Mouse (Mus musculus) gastrocnemius, postnatal 10 days (tissue): ENCODE data around the gene Hist1h4m. TPM values are rescaled to one million over a fixed set of nuclear protein-coding genes. Genes with fewer than 3 reads are reported as not detected.
"Not testable (repeated sequence)": the region's sequence is repeated elsewhere in the genome, so short reads cannot be mapped to it uniquely, and the experiment has no call there.

Experiments used
- DNase-seq: peaks from one replicate; pipeline ENCODE4 v3.0.0; 2021; ENCODE audit warnings: mixed read lengths
- microRNA-seq, 2 experiments: library from miRNA; unstranded; fragments of <30 nt; microRNA quantifications; one replicate each; pipeline ENCODE4 v1.2.0; 2021
- total RNA-seq, 2 experiments: library from RNA; stranded (reverse); gene quantifications; 2 replicates each; pipeline ENCODE4 v1.2.3; 2021

Hist1h4m gene
- total RNA-seq, 2 experiments from 2014 or later, result 345 to 353 TPM

DNA sequence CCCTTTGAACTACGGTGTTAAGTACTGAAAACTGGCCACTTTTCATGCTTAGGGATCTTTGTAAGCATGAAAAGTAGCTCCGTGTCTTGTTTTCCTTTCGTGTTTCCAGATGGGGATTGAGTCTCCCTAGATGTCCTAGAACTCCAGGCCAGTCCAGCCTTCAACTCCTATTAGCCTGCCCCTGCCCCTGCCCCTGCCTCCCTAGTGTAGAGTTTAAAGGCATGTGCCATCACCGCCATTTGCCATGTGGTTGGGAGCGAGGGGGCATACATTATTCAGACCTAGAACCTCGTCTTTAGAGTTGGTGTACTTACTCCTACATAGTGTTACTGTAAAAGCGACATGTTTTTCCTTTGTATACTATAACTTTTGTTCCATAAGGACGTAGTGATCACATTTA is 472 bp upstream of the Hist1h4m start:
- not testable (repeated sequence) for DNase-seq

- DNase-seq, result not testable (repeated sequence)
These were observed 546 bp downstream of the Hist1h4m start for GRCm38 (mm10) chr13:21812092-21812491.

DNA sequence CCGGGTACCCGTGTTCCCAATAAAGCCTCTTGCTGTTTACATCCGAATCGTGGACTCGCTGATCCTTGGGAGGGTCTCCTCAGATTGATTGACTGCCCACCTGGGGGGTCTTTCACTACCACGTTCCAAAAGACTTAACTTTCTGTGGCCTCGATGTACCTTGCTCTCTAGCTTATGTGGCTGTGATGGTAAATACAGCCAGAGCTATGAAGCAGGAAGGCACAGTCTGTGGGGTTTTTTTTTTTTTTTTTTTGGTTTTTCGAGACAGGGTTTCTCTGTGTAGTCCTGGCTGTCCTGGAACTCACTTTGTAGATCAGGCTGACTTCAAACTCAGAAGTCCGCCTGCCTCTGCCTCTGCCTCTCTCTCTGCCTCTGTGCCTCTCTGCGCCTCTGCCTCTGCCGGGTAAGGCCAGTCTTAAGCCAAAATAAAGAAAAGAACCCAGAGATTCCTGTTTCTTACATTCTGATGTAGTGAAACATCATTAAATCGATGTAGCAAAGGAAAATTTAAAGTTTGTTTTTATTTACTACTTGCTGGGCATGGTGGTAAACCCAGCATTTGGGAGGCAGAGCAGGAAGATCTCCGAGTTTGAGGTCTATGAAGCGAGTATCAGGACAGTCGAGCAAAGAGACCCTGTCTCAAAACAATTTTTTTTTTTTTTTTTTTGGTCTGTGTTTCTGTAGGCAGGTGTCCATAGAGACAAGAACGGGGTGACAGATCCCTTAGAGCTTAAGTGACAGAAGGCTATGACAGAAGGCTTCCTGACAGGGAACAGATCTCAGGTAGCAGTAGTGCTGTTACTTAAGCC is 8.7 kb downstream of the Hist1h4m start:
- DNase-seq, result not testable (repeated sequence)

DNA sequence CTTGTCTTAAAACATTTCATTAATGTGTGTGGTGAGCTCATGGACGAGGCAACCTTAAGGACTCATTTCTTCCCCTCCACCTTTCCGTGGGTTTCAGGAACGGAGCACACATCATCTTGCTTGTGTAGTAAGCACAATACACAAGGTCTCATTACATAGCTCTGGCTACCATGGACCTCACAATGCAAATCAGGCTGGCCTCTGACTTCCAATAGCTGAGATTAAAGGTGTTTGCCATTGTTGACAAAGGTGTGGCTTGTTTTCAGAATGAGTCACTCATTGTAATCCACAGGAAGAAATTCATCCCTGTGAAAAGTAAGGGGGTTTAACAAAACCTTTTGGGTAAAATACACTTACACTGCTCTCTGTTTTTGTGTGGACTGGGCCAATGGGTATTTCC is 17.0 kb downstream of the Hist1h4m start:
- no peak for DNase-seq

DNA sequence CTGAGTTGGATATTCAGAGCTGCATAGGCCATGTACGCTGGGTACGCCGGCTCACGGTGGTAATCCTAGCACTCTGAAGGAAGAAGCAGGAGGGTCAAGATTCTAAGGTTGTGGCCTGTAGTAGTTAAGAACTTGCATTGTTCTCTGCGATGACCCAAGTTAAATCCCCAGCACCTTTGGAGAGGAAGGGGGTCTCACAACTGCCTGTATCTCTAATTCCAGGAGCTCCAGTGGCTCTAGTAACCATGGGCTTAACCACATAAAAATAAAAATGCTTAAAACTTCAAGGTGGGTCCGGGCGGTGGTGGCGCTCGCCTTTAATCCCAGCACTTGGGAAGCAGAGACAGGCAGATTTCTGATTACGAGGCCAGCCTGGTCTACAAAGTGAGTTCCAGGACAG is 18.8 kb downstream of the Hist1h4m start:
- no peak for DNase-seq

GRCm38 (mm10) chr13:21831418-21832394 is 20.2 kb downstream of the Hist1h4m start, which contains the start of gene Hist1h4n:
TSS of gene Hist1h4n (minus strand) at chr13:21832196.
- not testable (repeated sequence) for DNase-seq

GRCm38 (mm10) chr13:21833461-21833860 is 21.9 kb downstream of the Hist1h4m start, which contains the start of the genes Hist1h2ap and Hist1h2br:
TSS of gene Hist1h2ap (minus strand) at chr13:21833507.
TSS of gene Hist1h2br (plus strand) at chr13:21833743.
- DNase-seq, result not testable (repeated sequence)

DNA sequence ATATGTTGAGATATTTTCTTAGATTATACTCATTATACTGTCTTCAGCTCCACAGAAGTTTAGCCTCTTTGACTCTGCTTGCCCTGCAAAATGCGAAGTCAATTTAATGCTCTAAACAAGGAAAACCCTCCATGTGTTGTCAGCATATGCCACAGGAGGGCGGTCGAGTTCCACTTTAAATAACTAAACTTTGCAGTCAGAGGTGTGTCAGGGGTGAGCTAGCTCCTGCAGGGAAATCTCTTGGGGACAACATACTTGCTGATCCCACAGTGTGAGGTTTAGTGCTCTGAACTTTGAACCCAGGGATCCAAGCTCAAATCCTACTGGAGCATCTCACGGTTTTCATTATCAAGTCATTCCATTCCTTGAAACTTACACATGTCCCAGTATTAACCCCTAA is 29.0 kb downstream of the Hist1h4m start:
- DNase-seq, result not testable (repeated sequence)

GRCm38 (mm10) chr13:21846356-21846755 is 34.8 kb downstream of the Hist1h4m start:
- DNase-seq, result not testable (repeated sequence)

- no peak for DNase-seq
These were observed 36.3 kb downstream of the Hist1h4m start for GRCm38 (mm10) chr13:21847883-21848282.

GRCm38 (mm10) chr13:21850696-21851095 is 39.1 kb downstream of the Hist1h4m start:
- DNase-seq, result not testable (repeated sequence)

- DNase-seq, result peak; percentile 29
These were observed 40.8 kb downstream of the Hist1h4m start for GRCm38 (mm10) chr13:21852215-21852945.

DNA sequence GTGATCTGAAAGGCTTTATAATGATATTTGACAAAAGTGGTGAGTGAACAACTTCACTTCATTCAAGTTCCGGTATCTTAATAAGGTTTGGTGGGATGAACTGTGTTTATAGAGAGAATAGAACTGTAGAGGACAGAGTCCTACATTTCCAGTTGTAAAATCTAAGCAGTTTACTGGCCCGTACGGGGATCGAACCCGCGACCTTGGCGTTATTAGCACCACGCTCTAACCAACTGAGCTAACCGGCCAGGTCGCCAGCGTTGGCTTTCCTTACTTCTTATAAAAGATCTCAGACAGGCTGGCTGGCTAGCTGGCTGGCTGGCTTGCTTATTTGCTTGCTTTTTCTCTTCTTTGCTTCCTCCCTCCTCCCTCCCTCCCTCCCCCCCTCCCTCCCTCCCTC is 43.6 kb downstream of the Hist1h4m start:
- DNase-seq, result no peak

- no peak for DNase-seq
These were observed 44.2 kb downstream of the Hist1h4m start for GRCm38 (mm10) chr13:21855698-21856162.

DNA sequence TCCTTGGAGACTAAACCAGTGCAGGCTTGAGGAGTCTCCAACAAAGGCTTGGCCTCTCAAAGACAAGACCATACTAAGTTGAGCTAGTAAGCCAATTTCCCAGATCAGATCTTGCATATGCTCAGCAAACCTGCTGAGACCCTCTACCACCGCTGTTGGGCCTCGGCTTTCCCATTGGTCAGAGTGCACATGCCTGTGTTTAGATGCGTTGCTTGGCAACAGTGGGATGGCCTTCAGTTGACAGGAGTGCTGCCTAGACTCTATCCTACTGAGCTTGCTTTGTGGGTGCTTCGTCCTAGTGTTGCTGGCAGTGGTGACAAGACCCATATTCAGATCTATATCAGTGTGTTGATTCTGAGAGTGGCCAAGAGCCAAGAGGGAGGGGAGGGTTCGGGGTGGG is 50.1 kb downstream of the Hist1h4m start:
- DNase-seq, result no peak

Small RNA genes lying within 50 kb of the gene (microRNA-seq; reads per million reads assigned to microRNA genes)
- gene Gm19658, result 0 reads per million in 2 experiments
- gene Gm44346, result 0 reads per million in 2 experiments
- 0 reads per million in 2 experiments for gene Gm44466

Other genes with a start within 250 kb of the Hist1h4m start
- gene Olfr1364, start 230.0 kb upstream of the Hist1h4m start, total RNA-seq, result not detected
- gene Olfr1362, start 197.7 kb upstream of the Hist1h4m start, total RNA-seq, result not detected
- not detected for gene Olfr11, start 169.2 kb upstream of the Hist1h4m start, total RNA-seq
- not detected for gene Olfr1361, start 148.4 kb upstream of the Hist1h4m start, total RNA-seq
- gene Olfr1360, start 134.3 kb upstream of the Hist1h4m start, total RNA-seq, result not detected
- gene Olfr1359, start 113.6 kb upstream of the Hist1h4m start, total RNA-seq, result not detected
- 100 to 1,000 TPM; 184 to 186 TPM for gene Hist1h2bl, start 95.6 kb upstream of the Hist1h4m start, total RNA-seq
- 100 to 1,000 TPM; 125 TPM for gene Hist1h2ai, start 95.3 kb upstream of the Hist1h4m start, total RNA-seq
- gene Hist1h3h, start 94.1 kb upstream of the Hist1h4m start, total RNA-seq, result 100 to 1,000 TPM; 240 to 265 TPM
- 10 to 100 TPM; 50.7 to 68.7 TPM for gene Hist1h2bm, start 89.7 kb upstream of the Hist1h4m start, total RNA-seq
- 10 to 100 TPM; 32.2 to 32.7 TPM for gene Hist1h4j, start 76.7 kb upstream of the Hist1h4m start, total RNA-seq
- 100 to 1,000 TPM; 439 to 508 TPM for gene Hist1h4k, start 61.2 kb upstream of the Hist1h4m start, total RNA-seq
- 10 to 100 TPM; 71.7 to 78.9 TPM for gene Hist1h2ak, start 57.9 kb upstream of the Hist1h4m start, total RNA-seq
- 100 to 1,000 TPM in 1 of 2 experiments, 10 to 100 TPM in 1; 94.7 to 110 TPM for gene Hist1h2bn, start 57.6 kb upstream of the Hist1h4m start, total RNA-seq
- 100 to 1,000 TPM; 122 to 129 TPM for gene Hist1h1b, start 31.1 kb upstream of the Hist1h4m start, total RNA-seq
- 100 to 1,000 TPM; 199 to 235 TPM for gene Hist1h3i, start 28.4 kb upstream of the Hist1h4m start, total RNA-seq
- gene Hist1h2an, start 24.5 kb upstream of the Hist1h4m start, total RNA-seq, result 10 to 100 TPM; 37.8 to 38.8 TPM
- gene Hist1h2bp, start 24.3 kb upstream of the Hist1h4m start, total RNA-seq, result 10 to 100 TPM; 78.8 to 79.4 TPM
- 100 to 1,000 TPM; 140 to 150 TPM for gene Hist1h2bq, start 1.5 kb upstream of the Hist1h4m start, total RNA-seq
- gene Hist1h2ao, start 1.3 kb upstream of the Hist1h4m start, total RNA-seq, result 100 to 1,000 TPM; 240 to 250 TPM
- gene Hist1h4n, start 20.4 kb downstream of the Hist1h4m start, total RNA-seq, result 10 to 100 TPM; 17.9 to 46.6 TPM
- 100 to 1,000 TPM in 1 of 2 experiments, 10 to 100 TPM in 1; 86.5 to 153 TPM for gene Hist1h2ap, start 21.8 kb downstream of the Hist1h4m start, total RNA-seq
- 100 to 1,000 TPM; 139 to 146 TPM for gene Hist1h2br, start 22.0 kb downstream of the Hist1h4m start, total RNA-seq
- gene Zfp184, start 133.3 kb downstream of the Hist1h4m start, total RNA-seq, result 1 to 10 TPM in 1 of 2 experiments, under 1 TPM in 1; 0.73 to 1.2 TPM
- not detected for gene Pom121l2, start 169.4 kb downstream of the Hist1h4m start, total RNA-seq
- gene Prss16, start 198.0 kb downstream of the Hist1h4m start, total RNA-seq, result not detected
- 100 to 1,000 TPM; 171 to 199 TPM for gene Hist1h2ah, start 223.8 kb downstream of the Hist1h4m start, total RNA-seq
- gene Hist1h2bk, start 224.1 kb downstream of the Hist1h4m start, total RNA-seq, result 100 to 1,000 TPM; 209 to 249 TPM
- gene Hist1h4i, start 229.6 kb downstream of the Hist1h4m start, total RNA-seq, result 10 to 100 TPM; 77.9 to 89.2 TPM
- 100 to 1,000 TPM; 133 to 135 TPM for gene Hist1h2ag, start 231.2 kb downstream of the Hist1h4m start, total RNA-seq
- 100 to 1,000 TPM; 117 to 122 TPM for gene Hist1h2bj, start 231.5 kb downstream of the Hist1h4m start, total RNA-seq